Mouse (Mus musculus) ES-CJ7 (cell line): ENCODE results near the gene Nxnl2.
A peak's percentile ranks its signal among the peaks of the same experiment; 100 is the strongest.

Experiments used
- DNase-seq: peaks from one replicate; pipeline ENCODE4 v3.0.0; 2011; ENCODE audit warnings: low read depth, low spot score

The Nxnl2 gene

GRCm38 (mm10) chr13:51170691-51171680 is at the start of gene Nxnl2:
Nxnl2 (plus strand) TSS chr13:51171022.
- peak; percentile 63 for DNase-seq

GRCm38 (mm10) chr13:51121966-51122365 is 48.9 kb upstream of the Nxnl2 start:
- DNase-seq = peak; percentile 69

- peak; percentile 57 for DNase-seq
Observed at GRCm38 (mm10) chr13:51122771-51123170, 48.1 kb upstream of the Nxnl2 start.

- peak; percentile 87 for DNase-seq
Observed at GRCm38 (mm10) chr13:51125357-51125756, 45.5 kb upstream of the Nxnl2 start.

- no peak for DNase-seq
Observed at GRCm38 (mm10) chr13:51127906-51128305, 42.9 kb upstream of the Nxnl2 start.

GRCm38 (mm10) chr13:51128417-51128816 is 42.4 kb upstream of the Nxnl2 start:
- peak; percentile 54 for DNase-seq

- DNase-seq = no peak
Observed at GRCm38 (mm10) chr13:51131179-51131578, 39.6 kb upstream of the Nxnl2 start.

GRCm38 (mm10) chr13:51136315-51136714 is 34.5 kb upstream of the Nxnl2 start:
- no peak for DNase-seq

GRCm38 (mm10) chr13:51136996-51137701 is 33.7 kb upstream of the Nxnl2 start:
- DNase-seq = no peak

- peak; percentile 38 for DNase-seq
Observed at GRCm38 (mm10) chr13:51137702-51138031, 33.2 kb upstream of the Nxnl2 start.

GRCm38 (mm10) chr13:51147106-51147505 is 23.7 kb upstream of the Nxnl2 start:
- DNase-seq = no peak

- DNase-seq = no peak
Observed at GRCm38 (mm10) chr13:51152966-51153669, 17.7 kb upstream of the Nxnl2 start.

GRCm38 (mm10) chr13:51153670-51154030 is 17.2 kb upstream of the Nxnl2 start:
- DNase-seq = no peak

- no peak for DNase-seq
Observed at GRCm38 (mm10) chr13:51155178-51156013, 15.4 kb upstream of the Nxnl2 start.

GRCm38 (mm10) chr13:51156014-51156386 is 14.8 kb upstream of the Nxnl2 start:
- no peak for DNase-seq

- DNase-seq = no peak
Observed at GRCm38 (mm10) chr13:51157291-51157690, 13.5 kb upstream of the Nxnl2 start.

GRCm38 (mm10) chr13:51161672-51162071 is 9.2 kb upstream of the Nxnl2 start:
- no peak for DNase-seq

GRCm38 (mm10) chr13:51162246-51162645 is 8.6 kb upstream of the Nxnl2 start:
- DNase-seq = no peak

- DNase-seq = no peak
Observed at GRCm38 (mm10) chr13:51166711-51167110, 4.1 kb upstream of the Nxnl2 start.

GRCm38 (mm10) chr13:51170215-51170614 is 607 bp upstream of the Nxnl2 start:
- no peak for DNase-seq

- no peak for DNase-seq
Observed at GRCm38 (mm10) chr13:51172601-51173000, 1.8 kb downstream of the Nxnl2 start.
